Mouse (Mus musculus): ENCODE results near the gene Msantd3.

The Msantd3 gene

DNA sequence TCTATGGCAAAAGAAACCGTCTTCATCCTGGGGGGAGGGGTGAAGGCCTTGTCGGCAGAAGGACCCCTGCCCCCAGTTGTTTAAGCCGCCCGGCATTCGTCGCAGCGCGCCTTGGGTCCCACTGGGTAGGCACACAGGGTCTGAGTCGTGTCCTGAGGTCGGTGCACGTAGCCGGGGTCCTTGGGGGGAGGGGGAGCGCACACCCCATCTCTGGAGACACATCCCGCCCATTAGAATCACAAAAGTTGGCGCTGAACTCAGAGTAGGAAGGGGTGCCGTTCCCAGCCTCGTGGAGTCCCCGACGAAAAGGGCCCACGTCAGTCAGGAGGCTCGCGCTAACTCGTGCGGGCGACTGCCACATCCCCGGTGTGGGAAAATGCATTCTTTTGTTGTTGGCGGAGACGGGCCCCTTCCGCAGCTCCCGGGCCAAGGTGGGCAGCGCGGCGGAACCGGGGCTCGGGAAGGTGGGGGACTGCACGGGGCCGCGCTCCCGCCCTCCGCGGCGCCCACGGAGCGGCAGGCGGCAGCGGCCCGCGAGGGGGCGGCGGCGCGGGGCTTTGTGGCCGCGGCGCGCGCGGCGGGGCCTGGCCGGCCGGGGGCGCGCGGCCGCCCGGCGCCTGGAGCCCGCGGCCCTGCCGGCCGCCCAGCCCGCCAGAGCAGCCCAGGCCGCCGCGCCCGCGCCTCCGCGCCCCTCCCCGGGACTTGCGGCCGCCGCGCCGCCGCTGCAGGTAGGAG lies at the start of gene Msantd3:
Gene Msantd3 (plus strand): TSS at position 95 of the 735 bp plus-strand sequence.
- peak; percentile 51 for DNase-seq

DNA sequence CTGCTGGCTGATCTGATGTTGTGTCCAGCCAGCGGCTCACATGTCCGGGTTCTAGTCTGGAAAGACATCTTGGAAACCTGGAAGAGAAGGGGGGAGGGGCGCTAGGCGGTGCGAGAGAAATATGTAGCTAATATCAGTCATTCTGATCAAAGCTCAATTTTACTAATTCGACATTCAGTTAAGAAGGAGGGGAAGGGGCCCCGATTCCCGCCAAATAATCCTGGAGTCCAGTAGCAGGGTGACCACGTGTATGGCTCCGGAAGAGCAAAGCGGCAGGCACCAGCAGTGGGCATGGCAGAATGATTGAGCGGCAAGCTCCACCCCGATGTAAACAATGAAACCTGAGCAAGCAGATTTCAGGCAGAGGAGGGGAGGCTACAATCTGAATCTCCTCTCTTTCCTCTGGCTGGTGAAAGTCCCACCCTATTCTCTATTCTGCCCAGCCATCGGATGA lies 48.4 kb upstream of the Msantd3 start:
- no peak for DNase-seq

DNA sequence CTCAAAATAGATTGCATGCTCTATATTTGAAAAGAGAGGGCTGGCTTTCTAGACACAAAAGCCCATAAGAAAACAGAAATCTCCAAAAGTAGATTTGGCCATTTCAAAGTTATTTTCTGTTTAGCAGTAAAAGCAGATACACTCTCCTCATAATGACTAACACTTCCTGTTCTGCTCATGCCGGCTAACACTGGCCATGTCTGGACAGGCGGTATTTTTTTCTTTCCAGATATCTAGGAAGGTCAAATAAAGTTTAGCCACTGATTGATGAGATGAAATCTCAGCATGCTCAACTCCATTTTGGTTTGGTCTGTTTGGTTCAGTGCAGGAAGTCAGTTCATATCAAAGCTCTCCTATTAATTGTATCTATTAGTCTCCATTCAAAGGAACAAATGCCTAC lies 47.2 kb upstream of the Msantd3 start:
- DNase-seq = no peak

DNA sequence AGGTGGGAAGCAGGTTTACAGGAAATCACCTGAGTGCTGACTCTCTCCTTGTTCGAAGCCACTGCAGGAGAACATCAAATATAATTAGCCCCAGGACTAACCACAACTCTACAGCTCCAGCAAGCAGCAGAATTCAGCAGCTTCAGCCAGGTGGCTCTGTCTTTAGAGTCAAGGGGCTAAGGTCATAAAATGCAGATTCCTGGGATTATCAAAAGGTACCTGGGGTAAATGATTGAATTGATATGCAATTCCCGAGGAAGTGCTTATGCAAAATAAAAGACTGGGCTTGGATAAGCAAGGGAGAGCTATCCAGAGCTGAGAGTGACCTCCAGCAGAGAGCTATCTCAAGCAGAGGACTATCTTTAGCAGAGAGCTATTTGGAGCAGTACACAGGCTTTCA lies 28.9 kb upstream of the Msantd3 start:
- DNase-seq = no peak

DNA sequence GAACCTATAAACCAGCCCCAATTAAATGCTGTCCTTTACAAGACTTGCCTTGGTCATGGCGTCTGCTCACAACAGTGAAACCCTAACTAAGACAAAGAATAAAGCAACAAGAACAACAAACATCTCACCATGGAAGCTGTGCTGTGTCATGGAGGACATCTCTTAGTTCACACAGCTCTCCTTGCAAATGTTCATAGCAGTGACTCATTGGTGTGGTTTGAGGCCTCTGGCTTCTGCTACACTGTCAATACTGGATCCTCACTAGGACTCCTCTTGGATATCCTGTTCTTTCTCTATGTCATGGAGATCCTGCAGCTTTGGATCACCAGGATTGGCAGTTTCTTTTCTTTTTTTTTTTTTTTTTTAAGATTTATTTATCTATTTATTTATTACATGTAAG lies 10.2 kb upstream of the Msantd3 start:
- no peak for DNase-seq

DNA sequence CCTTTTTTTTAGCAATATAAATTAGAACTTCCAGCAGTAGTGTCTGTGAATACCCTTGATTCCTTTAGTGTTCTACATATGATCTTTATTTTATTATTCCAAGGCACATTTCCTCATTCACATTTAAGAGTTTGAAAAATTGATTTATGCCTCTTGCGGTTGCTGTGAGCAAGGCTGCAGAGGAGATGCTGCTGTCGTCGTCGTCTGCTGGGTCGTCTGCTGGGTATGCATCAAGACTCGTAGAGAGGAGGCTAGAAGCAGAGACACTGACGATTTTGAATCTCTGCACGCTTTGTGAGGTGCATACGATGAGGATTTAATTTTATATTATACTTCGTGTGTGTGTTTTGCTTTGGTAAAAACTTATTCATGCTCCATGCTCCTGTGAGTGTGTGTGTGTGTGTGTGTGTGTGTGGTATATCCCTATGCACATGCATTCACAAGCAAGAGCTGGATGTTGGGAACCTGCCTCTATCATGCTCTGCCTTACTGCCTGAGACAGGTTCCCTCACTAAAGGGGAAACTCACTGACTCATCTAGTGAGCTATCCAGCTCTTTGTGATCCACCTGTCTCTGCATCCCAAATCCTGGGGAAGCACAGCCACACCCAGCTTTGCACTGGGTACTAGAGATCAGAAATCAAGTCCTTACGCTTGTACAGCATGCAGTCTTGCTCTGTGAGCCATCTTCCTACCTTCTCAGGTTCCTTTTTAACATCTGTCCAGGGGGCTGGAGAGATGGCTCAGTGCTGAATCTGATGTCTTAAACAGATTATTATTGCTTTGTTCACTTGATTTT lies 7.7 kb upstream of the Msantd3 start:
- no peak for DNase-seq

DNA sequence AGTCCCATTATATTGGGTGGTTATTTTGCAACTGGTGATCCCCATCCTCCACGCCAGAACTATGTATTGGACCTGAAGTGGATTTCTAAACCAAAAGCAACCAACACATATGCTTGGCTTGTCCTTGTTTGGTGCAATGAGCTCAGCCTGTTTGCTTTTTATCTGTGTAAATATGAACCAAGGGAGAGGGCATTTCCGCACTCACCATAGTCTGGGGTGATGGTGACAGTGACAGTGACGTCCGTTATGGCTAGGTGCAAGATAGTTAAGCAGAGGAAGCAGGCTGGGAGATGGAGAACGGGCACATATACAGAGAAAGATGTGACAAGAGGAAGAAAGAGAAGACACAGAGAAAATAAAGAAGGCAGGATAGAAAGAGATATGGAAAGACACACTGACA lies 3.5 kb upstream of the Msantd3 start:
- DNase-seq = no peak

DNA sequence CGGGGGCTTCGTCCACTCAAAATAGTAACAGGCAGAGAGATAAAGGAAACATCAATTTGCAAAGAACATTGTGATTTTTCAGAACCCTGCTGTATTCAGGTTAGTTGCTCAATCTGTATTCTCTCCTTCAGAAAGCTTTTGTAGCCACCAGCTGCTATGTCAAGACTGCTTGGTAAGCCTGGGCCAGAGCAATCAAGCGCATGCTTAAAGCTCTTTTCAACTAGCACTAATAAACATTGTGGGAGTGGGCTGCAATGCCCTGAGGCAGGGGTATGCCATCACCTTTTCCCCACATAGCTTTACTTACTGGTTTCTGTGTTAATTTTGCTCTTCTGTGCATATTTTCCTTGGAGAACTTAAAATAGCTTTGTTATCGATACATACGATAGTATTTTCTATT lies 2.7 kb upstream of the Msantd3 start:
- DNase-seq = no peak

DNA sequence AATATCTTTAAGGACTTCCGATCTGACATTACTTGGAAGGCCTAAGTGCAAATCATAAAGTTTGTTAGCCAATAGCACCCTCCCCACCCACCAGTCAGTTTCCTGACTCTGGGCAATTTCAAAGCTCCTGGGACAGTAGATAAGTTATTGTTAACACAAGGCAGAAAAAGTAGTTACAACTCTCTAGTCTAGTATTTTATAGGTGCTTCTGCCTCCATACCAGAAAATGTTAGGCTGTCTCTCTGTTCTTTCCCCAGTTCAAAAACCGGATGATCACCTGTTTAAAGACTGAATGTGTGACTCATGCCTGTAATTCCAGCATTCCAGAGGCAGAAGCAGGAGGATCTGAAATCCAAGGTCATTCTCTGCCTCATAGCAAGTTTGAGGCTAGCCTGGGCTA lies 1.2 kb upstream of the Msantd3 start:
- DNase-seq = no peak

DNA sequence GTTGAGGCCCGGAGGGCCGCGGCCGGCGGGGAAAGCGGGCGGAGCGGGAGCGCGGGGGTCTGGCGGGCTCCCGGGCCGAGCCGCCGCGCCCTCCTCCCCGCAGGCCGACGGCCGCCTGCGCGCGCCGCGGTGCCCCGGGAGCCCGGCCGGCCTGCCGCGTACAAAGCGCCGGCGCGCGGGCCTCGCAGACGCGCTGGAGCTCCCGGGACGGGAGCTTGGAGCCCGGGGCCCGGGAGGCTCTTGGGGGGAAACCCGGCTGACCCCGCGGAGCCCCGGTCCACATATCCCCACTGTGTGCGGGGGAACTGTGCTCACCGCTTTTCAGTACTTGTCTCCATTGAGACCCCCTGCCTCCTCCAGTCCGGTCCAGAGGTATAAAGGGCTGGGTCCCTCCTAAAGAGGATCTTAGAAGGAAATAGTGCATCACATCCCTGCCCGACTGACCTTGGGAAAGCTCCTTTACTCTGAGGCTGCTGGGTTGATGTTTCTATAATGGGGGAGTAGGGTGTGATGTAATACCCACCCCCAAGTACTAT lies 909 bp downstream of the Msantd3 start:
- peak; percentile 52 for DNase-seq

DNA sequence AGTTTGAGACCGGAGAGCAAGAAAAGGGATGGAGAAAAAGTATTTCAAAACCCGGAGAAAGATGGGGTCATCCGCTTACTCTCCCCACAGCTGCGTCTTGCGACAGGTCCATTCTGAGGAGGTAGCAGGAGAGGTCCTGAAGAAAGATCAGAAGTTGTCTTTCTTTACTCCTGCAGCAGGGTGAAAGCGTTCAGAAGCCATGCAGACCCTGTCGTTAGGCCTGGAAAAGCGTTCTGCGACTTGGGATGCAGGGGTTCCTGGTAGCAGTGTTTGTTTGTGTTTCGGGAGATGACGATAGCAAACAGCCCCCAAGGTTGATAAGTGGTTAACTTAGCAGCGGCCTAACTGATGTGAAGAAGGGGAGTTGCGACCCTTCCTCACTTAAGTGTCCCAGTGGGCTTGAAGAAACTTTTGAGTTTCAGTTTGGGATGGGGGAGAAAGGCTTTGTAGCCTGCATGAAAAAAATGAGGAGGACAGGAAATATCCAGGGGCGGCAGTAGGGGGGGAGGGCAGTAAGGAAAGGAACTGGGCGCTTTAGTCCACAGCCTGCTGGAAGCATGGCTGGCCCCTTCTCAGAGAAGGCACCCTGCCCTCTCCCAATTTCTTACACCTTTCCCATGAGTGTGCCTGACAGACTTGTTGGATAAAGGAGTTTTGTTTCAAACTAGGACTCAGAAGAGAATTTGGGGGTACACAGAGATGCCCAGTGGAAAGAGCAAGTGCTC lies 2.0 kb downstream of the Msantd3 start:
- DNase-seq = no peak

DNA sequence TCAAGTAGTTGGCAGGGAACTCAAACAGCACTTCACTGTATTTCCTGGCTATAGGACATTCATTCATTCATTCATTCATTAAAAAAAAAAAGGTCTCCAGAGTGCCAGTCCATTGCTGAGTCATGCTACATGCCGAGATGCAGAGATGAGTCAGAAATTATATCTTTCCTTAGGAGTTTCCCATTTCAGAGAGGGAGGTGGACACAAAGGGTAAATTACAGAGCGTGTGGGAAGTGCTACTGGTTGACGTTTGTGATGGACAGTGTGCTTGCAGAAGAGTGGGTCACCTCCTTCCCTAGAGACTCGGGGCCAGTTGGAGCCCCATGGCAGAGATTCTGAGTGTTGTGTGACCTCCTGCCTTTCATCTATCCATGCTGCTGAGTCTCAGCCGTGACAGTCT lies 2.6 kb downstream of the Msantd3 start:
- no peak for DNase-seq

DNA sequence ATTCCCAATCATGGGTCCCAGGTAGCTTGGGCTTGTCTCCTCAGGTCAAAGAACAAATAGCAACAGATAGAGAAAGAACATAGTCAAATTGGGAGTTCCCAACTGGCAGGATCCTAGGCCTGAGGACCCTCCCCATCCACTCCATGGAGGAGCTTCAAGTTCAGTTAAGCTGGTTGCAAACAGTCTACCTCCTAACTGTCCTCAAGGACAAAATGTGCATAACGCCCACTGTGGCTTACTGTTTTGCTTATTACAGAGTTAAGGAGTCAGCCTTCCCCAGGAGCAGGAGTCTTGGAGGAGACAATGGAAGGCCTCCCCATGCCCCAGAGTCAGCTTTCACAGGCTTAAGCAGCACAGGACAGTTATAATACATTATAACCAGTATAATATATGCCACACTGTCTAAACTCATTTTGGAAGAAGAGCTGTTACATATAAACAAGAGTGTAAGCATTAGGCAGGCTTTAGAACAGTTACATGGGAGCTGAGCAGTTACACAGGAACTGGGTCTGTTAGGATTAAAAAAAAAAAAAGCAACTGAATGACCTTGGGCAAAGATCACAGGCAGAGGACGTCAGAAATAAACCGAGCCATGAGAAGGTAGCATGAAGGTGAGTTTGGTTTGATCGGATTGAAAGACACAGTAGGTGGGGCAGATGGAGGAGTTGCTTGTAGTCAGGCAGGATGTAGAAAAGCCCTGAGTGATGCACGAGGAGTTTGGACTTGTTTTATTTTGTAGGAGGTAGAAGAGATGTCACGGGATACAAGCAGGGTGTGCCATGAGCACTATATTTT lies 3.5 kb downstream of the Msantd3 start:
- DNase-seq = no peak

DNA sequence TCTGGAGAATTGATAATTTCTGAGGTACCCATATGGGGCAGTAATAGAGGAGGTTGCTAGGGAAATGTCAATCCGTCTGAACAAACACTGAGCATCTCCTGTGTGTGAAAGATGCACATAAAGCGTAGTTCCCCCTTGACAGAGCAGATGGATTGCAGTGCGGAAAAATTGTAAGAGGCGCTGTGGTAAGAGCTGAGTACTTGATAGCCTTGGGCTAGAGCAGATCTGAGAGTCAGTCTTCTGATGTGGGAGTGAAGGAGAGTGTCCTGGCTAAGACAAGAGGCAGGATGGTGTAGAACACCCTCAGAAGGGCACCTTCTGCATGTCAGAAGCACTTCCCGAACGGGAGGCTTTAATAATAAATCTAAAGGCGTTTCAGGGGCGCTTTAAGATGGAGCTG lies 4.4 kb downstream of the Msantd3 start:
- DNase-seq = no peak

DNA sequence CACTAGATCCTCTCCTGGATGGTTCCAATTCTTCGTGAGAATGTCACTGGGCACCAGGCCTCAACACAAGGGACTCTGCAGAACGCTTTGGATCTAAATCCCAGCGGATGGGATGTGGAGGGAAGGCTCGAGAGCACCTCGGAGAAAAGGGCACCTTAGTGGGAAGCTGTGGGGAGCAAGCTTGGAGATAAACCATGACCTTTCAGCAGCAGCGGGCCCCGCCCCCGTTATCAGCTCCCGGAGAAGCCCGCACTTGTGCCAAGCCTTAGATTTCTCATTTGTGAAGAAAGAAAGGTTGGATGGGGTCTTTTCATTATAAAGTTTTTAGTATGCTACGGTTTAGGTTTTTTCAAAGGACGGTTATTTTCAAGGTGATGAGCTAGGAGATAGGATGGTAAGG lies 6.2 kb downstream of the Msantd3 start:
- no peak for DNase-seq

DNA sequence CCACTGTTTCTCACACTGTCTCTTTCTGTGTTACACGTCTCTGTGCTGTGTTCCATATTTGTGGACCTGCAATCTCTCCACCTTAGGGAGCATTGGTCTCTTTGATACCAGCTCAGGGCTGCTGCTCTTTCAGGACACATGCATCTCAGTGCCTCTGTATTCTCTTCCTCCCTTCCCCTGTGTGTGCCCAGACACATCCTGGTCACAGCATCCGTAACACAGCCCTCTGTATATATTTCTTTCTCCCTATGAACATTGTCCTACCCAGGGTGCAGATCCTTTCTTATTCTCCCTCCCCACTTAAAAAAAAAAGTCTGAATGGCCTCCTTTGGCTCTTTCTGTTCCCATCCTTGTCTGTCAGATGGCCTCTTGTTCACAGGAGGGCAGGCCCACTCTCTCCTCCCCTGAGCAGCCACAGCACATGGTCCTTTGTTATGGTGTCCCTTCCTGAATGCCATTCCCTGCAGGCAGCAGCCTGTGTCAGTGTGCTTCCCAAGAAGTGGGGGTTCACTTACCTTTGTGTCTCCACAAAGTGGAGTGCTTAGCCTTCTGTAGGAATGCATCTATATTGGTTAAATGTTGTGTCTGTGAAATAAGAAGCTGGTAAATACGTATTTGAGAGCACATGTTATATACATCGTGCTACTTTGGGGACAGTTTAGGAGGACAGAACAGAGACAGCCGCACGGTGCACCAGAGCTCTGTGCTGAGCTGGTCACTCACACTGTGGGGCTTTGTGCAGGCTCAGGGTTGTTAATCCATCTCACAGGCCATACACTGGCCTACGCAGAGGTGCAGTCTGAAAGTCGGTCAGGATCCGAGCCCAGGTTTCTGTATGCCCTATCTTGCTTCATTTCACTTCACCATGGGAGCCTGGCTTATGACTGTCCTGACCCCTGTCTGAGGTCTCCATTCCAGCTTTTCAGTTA lies 7.1 kb downstream of the Msantd3 start:
- no peak for DNase-seq

DNA sequence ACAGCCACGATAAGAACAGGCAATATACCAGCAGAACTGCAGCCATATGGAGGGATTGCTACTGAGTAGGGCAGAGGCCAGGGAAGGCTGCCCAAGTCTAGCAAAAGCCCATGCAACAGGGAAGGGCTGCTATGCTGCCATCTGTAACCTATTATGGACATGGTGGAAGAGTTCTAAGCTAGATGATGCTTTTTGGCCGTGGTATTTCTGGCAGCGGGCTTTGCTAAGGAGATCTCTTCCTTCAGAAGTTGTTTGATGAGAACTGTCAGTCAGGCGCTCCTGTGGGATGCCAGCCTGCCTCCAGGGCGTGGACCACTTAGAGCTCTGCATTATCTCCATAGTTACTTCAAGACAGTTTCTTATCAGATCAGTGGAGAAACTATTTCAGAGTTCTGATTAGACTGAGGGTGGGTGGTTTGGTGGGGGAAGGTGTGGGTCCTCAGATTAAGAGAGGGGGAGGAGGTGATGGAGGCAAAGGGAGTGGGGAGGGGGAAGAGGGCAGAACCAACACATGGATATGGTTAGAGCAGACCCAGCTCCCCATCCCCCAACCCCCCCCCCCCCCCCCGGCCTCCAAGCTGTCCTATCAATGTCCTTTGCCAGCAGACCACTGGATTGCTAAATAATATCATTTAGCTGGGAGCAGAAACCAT lies 8.8 kb downstream of the Msantd3 start:
- DNase-seq = no peak

DNA sequence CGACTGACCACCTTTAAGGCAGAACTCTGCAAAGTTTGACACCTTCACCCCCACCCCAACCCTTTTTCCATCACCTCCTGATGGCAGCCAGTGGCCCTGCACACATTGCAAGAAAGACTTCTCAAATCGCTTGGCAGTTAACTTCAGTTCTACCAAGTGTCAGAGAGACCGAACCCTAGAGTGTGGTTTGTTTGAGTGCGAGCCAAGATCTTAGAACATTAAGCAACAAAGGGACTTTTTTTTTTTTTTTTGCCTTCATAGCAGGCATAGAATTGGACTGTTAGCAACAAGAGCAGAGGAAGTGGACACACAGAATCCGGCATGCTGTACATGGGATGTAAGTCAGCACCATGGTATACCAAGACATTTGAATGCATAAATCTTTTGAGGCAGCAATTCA lies 9.9 kb downstream of the Msantd3 start:
- DNase-seq = no peak

DNA sequence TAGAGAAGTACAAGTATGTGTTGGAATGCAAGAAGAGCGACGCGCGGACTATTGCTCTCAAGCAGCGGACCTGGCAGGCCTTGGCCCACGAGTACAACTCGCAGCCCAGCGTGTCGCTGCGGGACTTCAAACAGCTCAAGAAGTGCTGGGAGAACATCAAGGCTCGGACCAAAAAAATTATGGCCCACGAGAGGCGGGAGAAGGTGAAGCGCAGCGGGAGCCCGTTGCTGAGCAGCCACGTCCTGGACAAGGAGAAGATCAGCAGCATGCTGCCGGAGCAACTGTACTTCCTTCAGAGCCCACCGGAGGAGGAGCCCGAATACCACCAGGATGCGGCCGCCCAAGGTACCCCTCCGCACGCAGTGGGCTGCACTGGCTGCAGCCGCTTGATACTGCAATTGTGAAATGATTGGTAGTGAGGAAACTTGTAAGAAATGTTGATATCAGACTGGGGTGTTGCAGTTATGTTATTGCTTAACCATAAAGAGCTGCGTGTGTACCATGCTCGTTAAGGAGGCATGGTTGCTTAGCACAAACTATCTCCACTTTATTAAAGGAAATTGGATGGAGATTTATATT lies 12.8 kb downstream of the Msantd3 start:
- no peak for DNase-seq

DNA sequence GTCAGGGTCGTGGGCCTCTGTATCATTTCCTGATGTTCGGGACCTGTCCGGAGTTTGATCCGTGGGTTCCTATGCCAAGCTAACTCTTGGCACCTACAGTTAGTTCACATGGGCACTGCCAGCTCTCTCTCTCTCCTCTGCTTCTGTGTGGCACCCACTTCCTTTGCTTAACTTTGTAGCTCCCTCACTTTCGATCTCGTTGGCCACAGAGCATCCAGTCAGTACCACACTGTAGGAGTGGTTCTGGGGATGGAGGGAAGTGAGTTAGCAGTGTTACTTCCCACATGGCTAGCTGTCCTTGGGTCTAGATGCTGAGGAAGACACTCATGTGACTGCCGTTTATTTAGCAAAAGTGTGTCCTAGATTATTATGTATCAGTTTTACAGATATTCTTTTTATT lies 14.4 kb downstream of the Msantd3 start:
- no peak for DNase-seq

DNA sequence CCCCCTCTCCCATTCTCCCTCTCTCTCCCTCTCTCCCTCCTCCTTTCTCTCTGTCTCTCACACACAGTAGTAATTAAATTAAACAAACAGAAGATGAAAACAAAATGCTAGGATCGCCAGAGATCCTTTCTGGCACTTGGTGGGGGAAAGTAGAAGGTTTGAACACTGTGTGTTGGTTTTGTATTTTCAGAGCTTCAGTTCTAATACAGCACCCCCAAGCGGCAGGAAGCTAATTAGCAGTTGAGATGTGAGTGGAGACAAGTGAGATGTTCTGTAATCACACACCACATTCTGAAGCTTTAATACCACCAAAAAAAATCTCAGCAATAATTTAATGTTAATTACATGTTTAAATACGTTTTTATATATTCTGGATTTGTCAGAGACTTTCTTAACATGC lies 16.0 kb downstream of the Msantd3 start:
- DNase-seq = no peak

Data from cerebellum, adult 8-10 months (tissue).